Mouse (Mus musculus) cortical plate, adult 2 months (tissue): Measurements from ENCODE around the gene Col3a1.

Experiments
- CTCF ChIP-seq: fragments of 200-500 bp; IDR thresholded peaks from 2 replicates; pipeline ENCODE4 v1.5.1; 2011; ENCODE audit warnings: mild to moderate bottlenecking, control low read depth, low read length; ENCODE audit not compliant: insufficient read depth; ENCODE audit errors: extremely low read depth
- POLR2A ChIP-seq: fragments of 200-500 bp; IDR thresholded peaks from 2 replicates; pipeline ENCODE4 v1.6.1; 2011; ENCODE audit warnings: mild to moderate bottlenecking, low read length, control low read depth; ENCODE audit not compliant: insufficient read depth; ENCODE audit errors: extremely low read depth

DNA sequence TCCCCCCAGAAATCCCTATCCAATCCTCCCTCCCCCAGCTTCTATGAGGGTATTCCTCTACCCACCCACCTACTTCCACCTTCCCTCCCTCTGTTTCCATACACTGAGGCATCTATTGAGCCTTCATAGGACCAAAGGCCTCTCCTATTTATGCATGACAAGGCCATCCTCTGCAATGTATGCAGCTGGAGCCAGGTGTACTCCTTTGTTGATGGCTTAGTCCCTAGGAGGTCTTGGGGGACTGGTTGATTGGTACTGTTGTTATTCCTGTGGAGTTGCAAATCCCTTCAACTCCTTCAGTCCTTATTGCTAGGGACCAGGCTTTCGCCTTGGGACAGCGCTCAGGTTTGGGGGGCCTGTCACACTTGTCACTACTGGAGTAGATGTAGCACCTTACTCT lies 48.3 kb downstream of the Col3a1 start:
- no peak for TF ChIP-seq CTCF
- no peak for TF ChIP-seq POLR2A
